Mouse (Mus musculus): ENCODE data around the gene Gse1.

Gene Gse1

GRCm38 (mm10) chr8:120227891-120228591, at the start of gene Gse1:
Gene Gse1, plus strand, starts transcription at chr8:120228456.
- DNase-seq = peak; percentile 90

GRCm38 (mm10) chr8:120179027-120179431, 49.2 kb upstream of the Gse1 start:
- DNase-seq = peak; percentile 93

GRCm38 (mm10) chr8:120180445-120180970, 47.7 kb upstream of the Gse1 start:
- DNase-seq = no peak

GRCm38 (mm10) chr8:120181274-120181673, 47.0 kb upstream of the Gse1 start:
- no peak for DNase-seq

GRCm38 (mm10) chr8:120181861-120182414, 46.3 kb upstream of the Gse1 start:
- no peak for DNase-seq

- no peak for DNase-seq
These were observed 43.9 kb upstream of the Gse1 start for GRCm38 (mm10) chr8:120184366-120184765.

- peak; percentile 56 for DNase-seq
These were observed 43.1 kb upstream of the Gse1 start for GRCm38 (mm10) chr8:120184850-120185792.

GRCm38 (mm10) chr8:120186454-120186853, 41.8 kb upstream of the Gse1 start:
- peak; percentile 78 for DNase-seq

- peak; percentile 47 for DNase-seq
These were observed 39.7 kb upstream of the Gse1 start for GRCm38 (mm10) chr8:120188510-120188909.

- DNase-seq = no peak
These were observed 38.8 kb upstream of the Gse1 start for GRCm38 (mm10) chr8:120189440-120189839.

- no peak for DNase-seq
These were observed 38.0 kb upstream of the Gse1 start for GRCm38 (mm10) chr8:120190107-120190809.

GRCm38 (mm10) chr8:120190810-120191413, 37.3 kb upstream of the Gse1 start:
- peak; percentile 95 for DNase-seq

- no peak for DNase-seq
These were observed 36.6 kb upstream of the Gse1 start for GRCm38 (mm10) chr8:120191633-120192032.

- DNase-seq = no peak
These were observed 36.1 kb upstream of the Gse1 start for GRCm38 (mm10) chr8:120192118-120192517.

GRCm38 (mm10) chr8:120201351-120201750, 26.9 kb upstream of the Gse1 start:
- DNase-seq = no peak

- peak; percentile 56 for DNase-seq
These were observed 25.7 kb upstream of the Gse1 start for GRCm38 (mm10) chr8:120202546-120202945.

- DNase-seq = peak; percentile 83
These were observed 23.4 kb upstream of the Gse1 start for GRCm38 (mm10) chr8:120204736-120205360.

- no peak for DNase-seq
These were observed 22.3 kb upstream of the Gse1 start for GRCm38 (mm10) chr8:120205916-120206315.

GRCm38 (mm10) chr8:120207364-120207763, 20.9 kb upstream of the Gse1 start:
- DNase-seq = no peak

- no peak for DNase-seq
These were observed 20.1 kb upstream of the Gse1 start for GRCm38 (mm10) chr8:120208113-120208512.

GRCm38 (mm10) chr8:120211345-120211744, 16.9 kb upstream of the Gse1 start:
- no peak for DNase-seq

- DNase-seq = no peak
These were observed 15.7 kb upstream of the Gse1 start for GRCm38 (mm10) chr8:120212596-120212995.
